Mouse (Mus musculus) CH12.LX (cell line): Measurements from ENCODE around the gene Man1a. TPM values are rescaled to one million over a fixed set of nuclear protein-coding genes. Genes with fewer than 3 reads are reported as not detected.

Experiments
- DNase-seq: peaks from one replicate; pipeline ENCODE4 v3.0.0-alpha.2; 2013; ENCODE audit errors: extremely low read depth
- H3K27ac ChIP-seq: 2 replicates; pipeline ENCODE4 v1.5.1; 2012; ENCODE audit warnings: low read depth, mild to moderate bottlenecking, control low read depth, moderate library complexity; ENCODE audit not compliant: insufficient read depth
- H3K27me3 ChIP-seq: replicated peaks from 2 replicates; pipeline ENCODE3; 2012; ENCODE audit warnings: inconsistent platforms
- H3K36me3 ChIP-seq, 2 experiments: replicated peaks in 1 of 2; 2 replicates each; pipeline versions ENCODE3 to v1.6.1; 2012; ENCODE audit warnings: inconsistent platforms in 1 of 2, low read length in 1 of 2, mild to moderate bottlenecking in 1 of 2, mixed read lengths in 1 of 2, moderate library complexity in 1 of 2; ENCODE audit not compliant: control insufficient read depth in 1 of 2, insufficient read depth in 1 of 2
- H3K4me1 ChIP-seq, 2 experiments: 2 replicates each; pipeline ENCODE4 v1.6.1; 2012; ENCODE audit warnings: inconsistent platforms in 1 of 2, moderate library complexity in 1 of 2; ENCODE audit not compliant: insufficient read depth in 2 of 2, control insufficient read depth in 1 of 2
- H3K4me2 ChIP-seq: 2 replicates; pipeline ENCODE4 v1.6.1; 2012; ENCODE audit warnings: low read depth, mild to moderate bottlenecking, control low read depth; ENCODE audit not compliant: poor library complexity, insufficient read depth, severe bottlenecking
- H3K4me3 ChIP-seq, 3 experiments: fragments of 150-350 bp in 1 of 3; sonication (generic) in 1 of 3; replicated peaks in 1 of 3; 2 replicates each; pipeline versions ENCODE3 to v1.5.1; 2011 to 2012; ENCODE audit warnings: low read depth in 2 of 3, low read length in 2 of 3, mild to moderate bottlenecking in 2 of 3, moderate library complexity in 2 of 3, control low read depth in 1 of 3, improper control_type of control experiment in 1 of 3, inconsistent platforms in 1 of 3, mixed read lengths in 1 of 3; ENCODE audit not compliant: poor library complexity in 1 of 3
- H3K79me2 ChIP-seq: replicated peaks from 2 replicates; pipeline ENCODE4 v1.6.1; 2012; ENCODE audit warnings: mild to moderate bottlenecking, moderate library complexity; ENCODE audit not compliant: control insufficient read depth, poor library complexity, insufficient read depth, severe bottlenecking; ENCODE audit errors: extremely low read depth
- H3K9ac ChIP-seq: 2 replicates; pipeline ENCODE4 v1.6.1; 2012; ENCODE audit warnings: low read depth, mild to moderate bottlenecking, control low read depth, moderate library complexity; ENCODE audit not compliant: insufficient read depth
- H3K9me3 ChIP-seq: replicated peaks from 2 replicates; pipeline ENCODE3; 2012; ENCODE audit warnings: low read length, inconsistent platforms, mixed read lengths
- BHLHE40 ChIP-seq: IDR thresholded peaks from 2 replicates; pipeline ENCODE4 v1.6.1; 2011; ENCODE audit warnings: mild to moderate bottlenecking, low read depth, low read length, improper control_type of control experiment
- CHD1 ChIP-seq: IDR thresholded peaks from 2 replicates; pipeline ENCODE4 v1.6.1; 2012; ENCODE audit warnings: low read depth, low read length, improper control_type of control experiment, inconsistent platforms
- CHD2 ChIP-seq: IDR thresholded peaks from 2 replicates; pipeline ENCODE4 v1.6.1; 2011; ENCODE audit warnings: low read length, improper control_type of control experiment
- CTCF ChIP-seq, 2 experiments: IDR thresholded peaks in 1 of 2; conservative IDR thresholded peaks in 1 of 2; 2 replicates each; pipeline ENCODE4 v1.5.1; 2011 to 2012; ENCODE audit warnings: low read depth in 2 of 2, low read length in 2 of 2, improper control_type of control experiment in 1 of 2, inconsistent platforms in 1 of 2, mild to moderate bottlenecking in 1 of 2, moderate library complexity in 1 of 2
- E2F4 ChIP-seq: IDR thresholded peaks from 2 replicates; pipeline ENCODE4 v1.6.1; 2011; ENCODE audit warnings: low read depth, low read length, improper control_type of control experiment; ENCODE audit not compliant: insufficient replicate concordance
- ELF1 ChIP-seq: IDR thresholded peaks from 2 replicates; pipeline ENCODE4 v1.6.1; 2014; ENCODE audit warnings: low read depth, mild to moderate bottlenecking, inconsistent platforms, low read length, improper control_type of control experiment
- ETS1 ChIP-seq: conservative IDR thresholded peaks from 2 replicates; pipeline ENCODE4 v1.6.1; 2012; ENCODE audit warnings: low read depth, mild to moderate bottlenecking, inconsistent platforms, low read length, improper control_type of control experiment, moderate library complexity
- GABPA ChIP-seq: IDR thresholded peaks from 2 replicates; pipeline ENCODE4 v1.6.1; 2012; ENCODE audit warnings: low read depth, low read length, improper control_type of control experiment, inconsistent platforms; ENCODE audit not compliant: insufficient replicate concordance
- JUN ChIP-seq: IDR thresholded peaks from 2 replicates; pipeline ENCODE4 v1.6.1; 2011; ENCODE audit warnings: low read depth, mild to moderate bottlenecking, low read length, improper control_type of control experiment, moderate library complexity; ENCODE audit not compliant: insufficient read depth
- JUND ChIP-seq: conservative IDR thresholded peaks from 2 replicates; pipeline ENCODE4 v1.6.1; 2011; ENCODE audit warnings: low read depth, low read length, improper control_type of control experiment
- KAT2A ChIP-seq: IDR thresholded peaks from 2 replicates; pipeline ENCODE4 v1.6.1; 2012; ENCODE audit warnings: low read length, improper control_type of control experiment, inconsistent platforms; ENCODE audit not compliant: insufficient replicate concordance
- MAX ChIP-seq: IDR thresholded peaks from 2 replicates; pipeline ENCODE4 v1.6.1; 2011; ENCODE audit warnings: low read length, improper control_type of control experiment
- MXI1 ChIP-seq: IDR thresholded peaks from 2 replicates; pipeline ENCODE4 v1.6.1; 2011; ENCODE audit warnings: mild to moderate bottlenecking, low read depth, low read length, improper control_type of control experiment
- MYC ChIP-seq: IDR thresholded peaks from 2 replicates; pipeline ENCODE4 v1.6.1; 2011; ENCODE audit warnings: low read depth, mild to moderate bottlenecking, improper control_type of control experiment, low read length
- PAX5 ChIP-seq: IDR thresholded peaks from 2 replicates; pipeline ENCODE4 v1.6.1; 2012; ENCODE audit warnings: low read length, inconsistent platforms, mixed read lengths
- RAD21 ChIP-seq: IDR thresholded peaks from 2 replicates; pipeline ENCODE4 v1.6.1; 2011; ENCODE audit warnings: low read depth, mild to moderate bottlenecking, low read length, improper control_type of control experiment, moderate library complexity
- SIN3A ChIP-seq: IDR thresholded peaks from 2 replicates; pipeline ENCODE4 v1.6.1; 2012; ENCODE audit warnings: low read length, improper control_type of control experiment, inconsistent platforms
- SMC3 ChIP-seq: IDR thresholded peaks from 2 replicates; pipeline ENCODE4 v1.6.1; 2011; ENCODE audit warnings: low read depth, low read length, improper control_type of control experiment
- UBTF ChIP-seq: IDR thresholded peaks from 2 replicates; pipeline ENCODE4 v1.6.1; 2012; ENCODE audit warnings: low read depth, mild to moderate bottlenecking, inconsistent platforms, low read length, improper control_type of control experiment, moderate library complexity
- USF1 ChIP-seq: IDR thresholded peaks from 2 replicates; pipeline ENCODE4 v1.6.1; 2014; ENCODE audit warnings: low read depth, mild to moderate bottlenecking, inconsistent platforms, low read length, improper control_type of control experiment
- ZKSCAN1 ChIP-seq: IDR thresholded peaks from 2 replicates; pipeline ENCODE4 v1.6.1; 2012; ENCODE audit warnings: low read depth, inconsistent platforms, low read length, improper control_type of control experiment, borderline replicate concordance
- ZNF384 ChIP-seq: IDR thresholded peaks from 2 replicates; pipeline ENCODE4 v1.6.1; 2012; ENCODE audit warnings: low read depth, low read length, improper control_type of control experiment, inconsistent platforms
- dilution Hi-C: fragments of 300-500 bp; cut with MboI; formaldehyde crosslinking; loops from 2 replicates; pipeline ENCODE4 v1.14.3; 2020; ENCODE audit warnings: low sequenced_read_pairs; ENCODE audit not compliant: extremely low pct_unique_long_range_greater_than_20kb, extremely low pct_ligation_motif_present
- in situ Hi-C: fragments of 300-500 bp; cut with MboI; formaldehyde crosslinking; loops from 3 replicates; pipeline ENCODE4 v1.14.3; 2019; ENCODE audit warnings: low sequenced_read_pairs, low pct_ligation_motif_present, low pct_unique_long_range_greater_than_20kb, mixed read lengths
- polyA plus RNA-seq: library from polyadenylated mRNA; unstranded; fragments of >175 nt; gene quantifications from 2 replicates; pipeline ENCODE4 v1.2.1, GENCODE M21; 2012; ENCODE audit warnings: low read depth; ENCODE audit not compliant: insufficient read length
- total RNA-seq, 2 experiments: library from RNA; depleted of rRNA; stranded (reverse); fragments of 300-350 nt in 1 of 2; fragments of >200 nt in 1 of 2; gene quantifications; 2 replicates each; pipeline ENCODE4 v1.2.3; 2012 to 2014

Gene Man1a
- total and polyA plus RNA-seq, 3 experiments, result 104 to 211 (median 191) TPM

- peak; percentile 58; the same call in 1 of the 2 replicates for TF ChIP-seq ETS1
- peak; percentile 72 for TF ChIP-seq ELF1
- no peak for TF ChIP-seq KAT2A
- TF ChIP-seq RAD21, result no peak
- TF ChIP-seq PAX5, result no peak
- TF ChIP-seq MXI1, result 0 out of 2 replicates have a peak, but pooled peaks have one; percentile 27
- TF ChIP-seq GABPA, result no peak
- TF ChIP-seq USF1, result no peak
- no peak for TF ChIP-seq CTCF (conservative IDR thresholded peaks at IDR 0.05 in 1 of 2, IDR thresholded peaks at IDR 0.05 in 1 of 2; ENCODE audit: low read depth in 2 of 2, low read length in 2 of 2)
- TF ChIP-seq E2F4, result no peak
- TF ChIP-seq, all 38 proteins: peak for 15
Observed at GRCm38 (mm10) chr10:54040261-54041165, 35.9 kb downstream of the Man1a start (continued).

- Histone ChIP-seq H3K36me3 (peaks cover 37 to 53% of the 10 kb centered on the region in 2 experiments), H3K79me2 (peaks cover 76% of the 10 kb centered on the region), H3K27me3 (no peaks in the 10 kb centered on the region), H3K9me3 (no peaks in the 10 kb centered on the region), H3K9ac (peak overlapping the region; percentile 77), H3K4me2 (peak overlapping the region; percentile 93), H3K4me3 (no peak overlapping the region), H3K27ac (peak overlapping the region; percentile 96), H3K4me1 (peaks cover 31 to 76% of the 10 kb centered on the region in 2 experiments)
- TF ChIP-seq JUND (no peak), KAT2A (no peak), ELF1 (no peak), MYC (no peak), RAD21 (no peak), SMC3 (no peak), BHLHE40 (peak; percentile 16; the same call in 1 of the 2 replicates)
- no peak for DNase-seq
- dilution Hi-C loops (no loop called here), in situ Hi-C loops (no loop called here)
Observed at GRCm38 (mm10) chr10:54039754-54040153, 36.7 kb downstream of the Man1a start.

GRCm38 (mm10) chr10:54038734-54039133, 37.7 kb downstream of the Man1a start:
- in situ Hi-C loops, result no loop called here
- Histone ChIP-seq H3K4me2 (peak overlapping the region; percentile 50), H3K4me1 (peaks cover 30 to 77% of the 10 kb centered on the region in 2 experiments), H3K9ac (no peak overlapping the region), H3K27me3 (no peaks in the 10 kb centered on the region), H3K79me2 (peaks cover 79% of the 10 kb centered on the region), H3K27ac (peak overlapping the region; percentile 78), H3K36me3 (peaks cover 35 to 56% of the 10 kb centered on the region in 2 experiments), H3K4me3 (no peak overlapping the region), H3K9me3 (no peaks in the 10 kb centered on the region)
- DNase-seq, result no peak
- dilution Hi-C loops, result no loop called here
- TF ChIP-seq ELF1, result no peak
- no peak for TF ChIP-seq MYC
- TF ChIP-seq JUN, result no peak
- no peak for TF ChIP-seq CHD1
- no peak for TF ChIP-seq UBTF
- no peak for TF ChIP-seq PAX5
- TF ChIP-seq ZNF384, result no peak
- TF ChIP-seq KAT2A, result no peak
- TF ChIP-seq SIN3A, result no peak
- TF ChIP-seq ZKSCAN1, result no peak
- no peak for TF ChIP-seq JUND
- no peak for TF ChIP-seq MAX
- TF ChIP-seq ETS1, result no peak
- no peak for TF ChIP-seq CHD2
